Mouse (Mus musculus) stomach, postnatal 0 days (tissue): ENCODE data around the gene H2-M10.5. TPM values are rescaled to one million over a fixed set of nuclear protein-coding genes. Genes with fewer than 3 reads are reported as not detected.
"Not testable (repeated sequence)": the region's sequence is repeated elsewhere in the genome, so short reads cannot be mapped to it uniquely, and the experiment has no call there.

Experiments used
- ATAC-seq: fragments of 200-750 bp; cut with Nextera tagmentation; 2 replicates; pipeline ENCODE4 v1.8.0; 2017; ENCODE audit not compliant: low FRiP score, low TSS enrichment
- DNase-seq: peaks from one replicate; pipeline ENCODE4 v3.0.0-alpha.2; 2016; ENCODE audit warnings: low spot score
- H3K27ac ChIP-seq: fragments of 300-500 bp; sonication (generic); replicated peaks from 2 replicates; pipeline ENCODE4 v1.5.1; 2014; ENCODE audit warnings: mild to moderate bottlenecking, control low read depth
- H3K27me3 ChIP-seq: fragments of 300-500 bp; sonication (generic); 2 replicates; pipeline ENCODE4 v1.6.1; 2014; ENCODE audit warnings: low read length; ENCODE audit not compliant: control insufficient read depth, insufficient read depth
- H3K36me3 ChIP-seq: fragments of 300-500 bp; sonication (generic); 2 replicates; pipeline ENCODE4 v1.6.1; 2014; ENCODE audit warnings: low read length, mixed read lengths; ENCODE audit not compliant: control insufficient read depth, insufficient read depth
- H3K4me1 ChIP-seq: fragments of 300-500 bp; sonication (generic); replicated peaks from 2 replicates; pipeline ENCODE4 v1.6.1; 2014; ENCODE audit warnings: antibody characterized with exemption; ENCODE audit not compliant: control insufficient read depth, insufficient read depth
- H3K4me2 ChIP-seq: fragments of 300-500 bp; sonication (generic); replicated peaks from 2 replicates; pipeline ENCODE4 v1.6.1; 2014; ENCODE audit warnings: low read depth, mild to moderate bottlenecking, control low read depth, moderate library complexity
- H3K4me3 ChIP-seq: fragments of 300-500 bp; sonication (generic); 2 replicates; pipeline ENCODE4 v1.5.1; 2014; ENCODE audit warnings: low read depth, low read length, control low read depth
- H3K9ac ChIP-seq: fragments of 300-500 bp; sonication (generic); 2 replicates; pipeline ENCODE4 v1.6.1; 2014; ENCODE audit warnings: mild to moderate bottlenecking, low read length, control low read depth, mixed read lengths
- H3K9me3 ChIP-seq: fragments of 300-500 bp; sonication (generic); 2 replicates; pipeline ENCODE4 v1.6.1; 2016; ENCODE audit warnings: low read length; ENCODE audit not compliant: control insufficient read depth
- CTCF ChIP-seq: IDR thresholded peaks from 2 replicates; pipeline ENCODE4 v1.5.1; 2016; ENCODE audit warnings: antibody characterized with exemption, low read depth, mild to moderate bottlenecking, moderate library complexity
- EP300 ChIP-seq: optimal IDR thresholded peaks from 2 replicates; pipeline ENCODE3; 2016; ENCODE audit warnings: antibody characterized with exemption
- WGBS: fragments of 180-500 bp; shearing (Covaris S2); extraction: QIAGEN DNeasy Blood & Tissue Kit; methylation state at CpG from one replicate; pipeline ENCODE4 v1.1.7; 2014; 5-methylcytosine and 5-hydroxymethylcytosine counted together
- polyA plus RNA-seq: library from polyadenylated mRNA; unstranded; fragments of >200 nt; fragmentation: Nextera tagmentation; extraction: Ambion mirVana; gene quantifications from 2 replicates; pipeline ENCODE4 v1.2.1, GENCODE M21; 2015

The H2-M10.5 gene
- polyA plus RNA-seq, 1 experiment from 2014 or later: not detected

GRCm38 (mm10) chr17:36788351-36788750 lies 15.6 kb downstream of the H2-M10.5 start:
- TF ChIP-seq EP300 (no peak), CTCF (no peak)
- H3K36me3 ChIP-seq: no peaks in the 10 kb centered on the region
- no peak overlapping the region for H3K9ac ChIP-seq
- no peaks in the 10 kb centered on the region for H3K27me3 ChIP-seq
- H3K4me1 ChIP-seq: no peaks in the 10 kb centered on the region
- ATAC-seq (no peak), DNase-seq (no peak)
- H3K4me3 ChIP-seq: no peak overlapping the region
- no peak overlapping the region for H3K27ac ChIP-seq
- no peak overlapping the region for H3K4me2 ChIP-seq
- H3K9me3 ChIP-seq: no peaks in the 10 kb centered on the region
- WGBS: 47% methylated on average over 2 of the region's 2 CpGs

DNA sequence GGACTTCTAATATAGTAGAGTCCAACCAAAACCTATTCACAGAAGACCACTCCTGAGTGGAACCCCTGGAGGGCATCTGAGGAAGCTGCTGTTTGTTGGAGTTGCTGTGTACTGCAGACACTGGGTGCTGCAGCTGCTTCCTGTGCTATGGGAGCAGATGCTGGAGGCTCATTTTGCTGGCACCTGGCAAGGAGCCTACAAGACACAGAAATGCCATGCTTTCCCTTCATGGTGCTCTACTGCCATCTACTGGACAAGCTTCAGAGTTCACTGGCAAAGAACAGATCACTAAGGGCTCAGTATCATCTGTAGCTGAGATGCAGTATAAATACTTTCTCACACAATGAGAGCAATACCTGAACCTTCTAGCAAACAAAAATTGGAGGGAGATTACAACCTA lies 16.1 kb downstream of the H2-M10.5 start:
- not testable (repeated sequence) for H3K36me3 ChIP-seq, H3K27me3 ChIP-seq, H3K4me1 ChIP-seq, H3K9me3 ChIP-seq, ATAC-seq, H3K4me2 ChIP-seq, H3K27ac ChIP-seq, H3K9ac ChIP-seq, H3K4me3 ChIP-seq
- TF ChIP-seq CTCF: peak; percentile 91
- DNase-seq: peak; percentile 60

- DNase-seq (no peak), ATAC-seq (no peak)
- H3K4me1 ChIP-seq: no peaks in the 10 kb centered on the region
- no peaks in the 10 kb centered on the region for H3K36me3 ChIP-seq
- 66% methylated on average over 10 of the region's 10 CpGs for WGBS
- H3K27me3 ChIP-seq: no peaks in the 10 kb centered on the region
- H3K9ac ChIP-seq: no peak overlapping the region
- H3K4me2 ChIP-seq: no peak overlapping the region
- H3K9me3 ChIP-seq: no peaks in the 10 kb centered on the region
- H3K27ac ChIP-seq: no peak overlapping the region
- no peak for TF ChIP-seq CTCF
- no peak for TF ChIP-seq EP300
- no peak overlapping the region for H3K4me3 ChIP-seq
These were observed 26.8 kb downstream of the H2-M10.5 start for GRCm38 (mm10) chr17:36799493-36799892.

DNA sequence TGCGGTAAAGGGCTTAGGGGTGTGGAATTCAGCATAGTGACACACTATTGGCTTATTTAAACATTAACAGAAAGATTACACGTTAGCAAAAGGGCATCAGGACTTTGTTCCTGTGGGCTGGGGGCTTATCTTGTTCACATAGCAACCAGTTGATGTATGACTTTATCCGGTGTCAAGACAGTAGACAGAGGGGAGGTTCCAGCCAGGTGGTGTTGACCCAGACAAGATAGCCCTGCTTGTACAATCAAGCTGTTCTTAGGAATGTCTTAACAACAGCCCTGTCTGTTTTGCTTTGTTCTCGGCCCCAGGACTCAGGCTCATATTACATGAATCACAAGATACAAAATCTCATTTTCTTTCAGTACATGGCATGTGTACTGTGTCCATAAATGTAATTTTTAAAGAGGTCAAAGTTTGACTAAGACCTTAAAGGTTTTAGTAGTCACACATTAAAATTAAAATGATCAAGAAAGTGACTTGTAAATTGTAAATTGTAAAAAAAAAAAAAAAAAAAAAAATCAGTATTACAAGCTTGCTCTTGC lies 27.3 kb downstream of the H2-M10.5 start:
- H3K9me3 ChIP-seq, H3K27me3 ChIP-seq, H3K9ac ChIP-seq, ATAC-seq, H3K4me2 ChIP-seq, H3K4me1 ChIP-seq, H3K4me3 ChIP-seq, H3K27ac ChIP-seq, H3K36me3 ChIP-seq, DNase-seq: not testable (repeated sequence)
- 19% methylated on average over 4 of the region's 4 CpGs for WGBS

DNA sequence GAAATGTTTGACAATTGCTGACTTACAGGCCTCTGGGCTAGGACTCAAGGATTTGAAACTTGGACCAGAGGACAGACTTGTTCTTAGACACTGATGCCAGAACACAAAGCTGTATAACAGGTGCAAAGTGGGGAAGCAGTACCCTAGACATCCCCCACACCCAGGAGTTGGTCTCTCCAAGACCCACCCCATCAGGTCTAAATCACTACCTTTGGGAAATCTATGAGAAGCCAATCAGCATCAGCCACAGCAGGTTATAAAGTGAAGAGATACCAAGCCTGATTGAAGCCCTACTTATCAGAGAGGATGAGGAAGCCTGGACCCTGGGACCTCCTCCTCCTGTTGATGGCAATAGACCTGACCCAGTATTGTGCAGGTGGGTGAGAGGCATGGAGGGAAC lies 39.2 kb downstream of the H2-M10.5 start, which contains the start of gene H2-M10.6:
TSS of gene H2-M10.6 (plus strand) at position 301 of the 400 bp plus-strand sequence.
- DNase-seq (no peak), ATAC-seq (no peak)
- no peaks in the 10 kb centered on the region for H3K36me3 ChIP-seq
- no peak within 1 kb of the TSS for H3K27ac ChIP-seq
- no peaks in the 10 kb centered on the region for H3K9me3 ChIP-seq
- no peak within 1 kb of the TSS for H3K9ac ChIP-seq
- H3K4me3 ChIP-seq: no peak within 1 kb of the TSS
- TF ChIP-seq EP300: no peak
- TF ChIP-seq CTCF: no peak
- no peaks in the 10 kb centered on the region for H3K4me1 ChIP-seq
- no peaks in the 10 kb centered on the region for H3K27me3 ChIP-seq
- no peak within 1 kb of the TSS for H3K4me2 ChIP-seq

DNA sequence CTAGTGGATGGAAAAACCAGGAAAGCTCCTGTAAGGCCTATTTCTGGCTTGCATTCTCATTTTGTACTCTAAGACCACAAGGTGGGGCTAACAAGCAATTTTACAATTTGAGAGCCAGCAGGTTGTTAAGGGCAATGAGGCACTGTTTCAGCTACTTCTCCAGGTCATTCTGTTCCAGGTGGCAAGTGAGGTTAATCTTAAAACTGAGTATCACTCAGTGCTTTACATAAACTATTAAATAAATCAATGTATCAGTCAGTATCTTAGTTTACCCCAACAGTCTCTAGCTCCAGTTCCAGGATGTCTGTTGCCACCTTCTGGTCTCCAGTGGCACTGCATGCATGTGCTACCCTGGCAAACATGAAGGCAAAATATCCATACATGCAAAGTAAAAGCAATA lies 51.3 kb downstream of the H2-M10.5 start:
- H3K4me3 ChIP-seq: no peak overlapping the region
- no peak overlapping the region for H3K4me2 ChIP-seq
- H3K9me3 ChIP-seq: no peaks in the 10 kb centered on the region
- H3K27me3 ChIP-seq: no peaks in the 10 kb centered on the region
- H3K4me1 ChIP-seq: no peaks in the 10 kb centered on the region
- TF ChIP-seq CTCF: peak; percentile 83
- TF ChIP-seq EP300: no peak
- H3K27ac ChIP-seq: no peak overlapping the region
- ATAC-seq (peak; percentile 17; the same call in 1 of the 2 replicates), DNase-seq (peak; percentile 72)
- H3K36me3 ChIP-seq: no peaks in the 10 kb centered on the region
- H3K9ac ChIP-seq: no peak overlapping the region
